Mouse (Mus musculus) lung, adult 2 months (tissue): ENCODE data around the gene Gm4881.

Experiments used
- CTCF ChIP-seq: fragments of 200-500 bp; IDR thresholded peaks from 2 replicates; pipeline ENCODE4 v1.5.1; 2011; ENCODE audit warnings: mild to moderate bottlenecking, low read length, control low read depth; ENCODE audit not compliant: insufficient read depth
- POLR2A ChIP-seq: fragments of 200-500 bp; IDR thresholded peaks from 2 replicates; pipeline ENCODE4 v1.6.1; 2011; ENCODE audit warnings: low read depth, mild to moderate bottlenecking, control low read depth, low read length, borderline replicate concordance; ENCODE audit errors: extremely low read depth

DNA sequence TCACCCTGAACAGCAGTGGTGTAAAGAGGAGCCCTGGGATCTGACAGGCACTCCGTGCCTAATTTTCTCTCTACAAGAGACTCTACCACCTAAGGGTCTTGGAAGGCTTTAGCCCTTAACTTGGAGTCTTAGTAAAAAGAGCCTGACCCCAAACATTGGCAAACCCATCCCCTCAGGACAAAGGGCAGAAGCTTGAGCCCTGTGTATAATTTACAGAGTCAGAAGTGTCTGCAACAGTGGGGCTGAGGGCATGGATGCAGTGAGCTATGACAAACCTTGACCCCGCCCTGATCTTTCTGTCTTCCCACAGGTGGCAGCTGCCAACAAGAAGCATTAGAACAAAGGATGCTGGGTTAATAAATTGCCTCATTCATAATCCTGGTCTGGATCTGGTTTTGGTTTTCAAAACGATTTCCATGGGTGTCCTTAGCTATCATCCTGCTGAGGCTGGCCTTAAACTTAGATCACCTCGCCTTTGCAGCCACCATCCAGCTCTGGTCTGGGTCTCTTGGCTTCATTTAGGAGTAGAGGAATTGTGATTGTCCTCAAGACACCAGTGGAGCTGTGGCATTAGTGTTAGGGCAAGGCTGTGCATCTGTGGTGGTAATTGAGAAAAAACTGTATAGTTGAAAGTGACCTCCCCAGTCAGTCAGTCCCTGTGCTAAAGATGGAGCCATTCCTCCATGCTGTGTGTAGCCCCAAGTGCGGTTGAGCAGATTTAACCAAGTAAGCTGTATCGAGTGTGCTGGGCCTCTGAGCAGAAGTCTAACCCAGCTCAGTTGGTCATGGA lies 54.7 kb downstream of the Gm4881 start:
- TF ChIP-seq CTCF (no peak), POLR2A (no peak)
